ENCODE assay signal across 9 mouse cellular contexts in the genomic region with DNA sequence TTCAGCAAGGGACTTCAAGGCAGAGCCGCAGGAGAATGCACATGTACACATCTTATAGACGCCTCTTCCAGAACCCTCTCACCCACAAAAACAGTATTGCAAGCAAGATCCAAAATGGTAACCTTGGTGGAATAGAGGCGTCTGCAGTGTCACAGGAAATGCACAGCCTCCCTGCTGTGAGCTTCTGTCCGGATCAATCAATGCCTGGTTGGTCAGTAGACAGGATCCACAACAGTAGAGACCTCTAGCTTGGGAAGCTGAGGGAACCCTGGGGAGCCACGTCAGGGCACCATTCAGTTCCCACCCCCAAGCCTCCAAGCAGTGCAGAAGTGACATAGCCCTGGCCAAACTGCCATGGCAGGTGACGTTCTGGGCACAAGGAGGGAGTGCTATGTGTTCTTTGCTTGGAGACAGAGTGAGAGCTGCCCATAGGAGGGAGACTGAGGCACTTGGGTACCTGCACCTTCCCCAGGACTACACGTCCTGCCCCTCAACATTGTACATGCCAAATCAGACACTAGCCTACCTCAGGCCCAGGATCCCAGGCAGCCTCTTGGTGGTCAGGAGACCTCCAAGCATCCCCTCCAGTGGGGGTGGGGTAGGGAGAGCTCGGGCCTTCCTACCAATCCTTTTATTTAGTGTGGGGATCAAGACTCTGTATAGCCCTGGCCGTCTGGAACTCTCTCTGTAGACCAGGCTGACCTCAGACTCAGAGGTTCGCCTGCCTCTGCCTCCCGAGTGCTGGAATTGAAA.
"Had no signal": no experiment of that assay in that cellular context is flagged by ENCODE, and none has a peak within 500 bp of the region (broad histone marks: within the 10 kb centered on the region; RNA-seq: fewer than 3 reads in every experiment).

No protein-coding gene starts in this region.

- DNase-seq: kidney, postnatal 14 days; left cerebral cortex, postnatal 4 days; lung, adult 18-20 months; thymus, postnatal 4 days had no signal

- H3K9me3 ChIP-seq: kidney, embryonic 15.5 days; limb, embryonic 13.5 days; midbrain, embryonic 12.5 days; neural tube, embryonic 15.5 days had no signal

- H3K36me3 ChIP-seq: kidney, embryonic 15.5 days; limb, embryonic 13.5 days; midbrain, embryonic 12.5 days; neural tube, embryonic 15.5 days had no signal

- H3K27me3 ChIP-seq: neural tube, embryonic 15.5 days had no signal

- H3K4me3 ChIP-seq: kidney, embryonic 15.5 days; limb, embryonic 13.5 days; midbrain, embryonic 12.5 days; neural tube, embryonic 15.5 days had no signal

- H3K27ac ChIP-seq: kidney, embryonic 15.5 days; limb, embryonic 13.5 days; liver, embryonic 14.5 days; midbrain, embryonic 12.5 days; neural tube, embryonic 15.5 days had no signal
